Mouse (Mus musculus): ENCODE measurements around the gene Gli3. TPM values are rescaled to one million over a fixed set of nuclear protein-coding genes. Genes with fewer than 3 reads are reported as not detected.

Gli3 gene
- 2.4 and 3.0 TPM in 2 replicates for polyA plus RNA-seq (2021; fragmentation: Nextera tagmentation)
- long read RNA-seq, experiment 1, partial matches to known transcripts = 0 of 2 reads
- long read RNA-seq, experiment 1, other reads (novel, unspliced or antisense) = 2 of 2 reads
- long read RNA-seq, experiment 2, partial matches to known transcripts = 0 of 1 reads
- long read RNA-seq, experiment 2, other reads (novel, unspliced or antisense) = 1 of 1 reads

DNA sequence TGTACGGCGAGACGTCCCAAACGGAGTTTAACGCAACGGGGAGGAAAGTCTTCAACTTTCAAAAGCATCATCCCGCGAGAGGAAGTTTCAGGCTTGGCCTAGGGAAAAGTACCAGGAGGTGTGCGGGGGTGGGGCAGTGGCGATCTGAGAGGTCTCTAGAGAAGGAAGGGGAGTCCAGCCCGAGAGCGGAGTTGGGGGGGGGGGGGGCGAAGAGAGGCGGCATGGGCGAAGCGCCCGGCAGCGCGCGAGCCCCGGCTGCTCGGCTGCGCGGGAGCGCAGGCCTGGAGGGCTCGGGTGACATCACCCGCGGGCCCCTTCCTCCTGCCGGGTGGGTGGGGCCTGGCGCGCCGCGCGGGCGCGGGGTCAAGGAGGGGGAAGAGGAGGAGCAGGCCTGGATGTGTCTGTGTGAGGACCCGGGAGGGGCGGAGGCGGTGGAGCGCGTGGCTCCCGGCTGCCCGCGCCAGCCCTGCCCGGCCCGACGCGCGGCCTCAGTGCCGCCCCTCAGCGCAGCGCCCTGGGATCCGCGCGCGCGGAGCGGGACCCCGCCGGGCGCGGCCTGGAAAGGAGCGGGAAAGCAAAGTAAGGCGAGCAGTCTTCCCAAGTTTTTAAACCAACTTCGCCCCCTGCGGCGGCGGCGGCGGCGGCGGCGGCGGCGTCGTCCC, at the start of gene Gli3:
Gli3 (plus strand) TSS at position 406 of the 662 bp plus-strand sequence.

